Mouse (Mus musculus) megakaryocyte, adult 5-6 weeks (primary cell): ENCODE measurements around the gene Map3k12. TPM values are rescaled to one million over a fixed set of nuclear protein-coding genes. Genes with fewer than 3 reads are reported as not detected.

Source experiments
- ATAC-seq: 2 replicates; pipeline ENCODE4 v1.8.0; 2016; ENCODE audit warnings: mild to moderate bottlenecking, inconsistent platforms; ENCODE audit not compliant: poor library complexity, severe bottlenecking
- total RNA-seq, 2 experiments: library from RNA; stranded (forward) in 1 of 2; stranded (reverse) in 1 of 2; fragments of 153-499, 151-499 nt in 1 of 2; fragments of 221-1000, 200-1000 nt in 1 of 2; gene quantifications; 2 replicates each; pipeline versions ENCODE4 v1.2.3 to v1.2.4; 2015 to 2017

The Map3k12 gene
- total RNA-seq, 2 experiments from 2014 or later, result 0.09 to 0.33 TPM

DNA sequence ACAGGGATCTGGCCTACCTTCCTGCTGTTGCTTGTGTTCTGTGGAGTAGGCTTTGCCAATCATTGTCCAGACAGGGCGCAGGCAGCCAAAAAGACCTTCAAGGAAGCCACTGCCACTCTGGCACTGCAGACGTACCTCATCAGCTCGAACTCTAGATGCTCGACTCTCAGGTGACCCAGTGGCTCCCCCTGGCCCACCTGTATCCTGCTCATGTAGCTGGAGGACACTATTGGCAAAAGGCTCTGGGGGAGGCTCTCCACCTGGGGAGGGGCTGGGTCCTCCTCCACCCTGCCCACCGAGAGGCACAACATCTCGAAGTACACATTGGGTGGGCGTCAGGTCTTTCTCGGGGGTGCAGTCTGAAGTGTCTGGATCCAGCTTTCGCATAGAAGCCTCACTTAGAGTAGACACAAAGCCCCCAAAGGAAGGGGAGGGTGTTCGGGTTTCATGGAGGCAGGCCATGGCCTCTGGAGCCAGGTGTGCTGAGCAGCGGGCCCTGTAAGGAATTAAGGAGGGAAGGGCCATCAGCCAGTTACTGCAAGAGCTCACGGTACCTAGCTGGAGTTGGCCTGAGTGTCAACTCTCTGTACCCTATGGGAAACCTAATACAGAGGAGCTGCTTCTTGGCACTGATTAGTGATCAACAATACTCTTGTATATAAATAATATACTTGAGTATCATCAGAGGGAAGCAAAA, 11.6 kb downstream of the Map3k12 start:
- no peak for ATAC-seq

DNA sequence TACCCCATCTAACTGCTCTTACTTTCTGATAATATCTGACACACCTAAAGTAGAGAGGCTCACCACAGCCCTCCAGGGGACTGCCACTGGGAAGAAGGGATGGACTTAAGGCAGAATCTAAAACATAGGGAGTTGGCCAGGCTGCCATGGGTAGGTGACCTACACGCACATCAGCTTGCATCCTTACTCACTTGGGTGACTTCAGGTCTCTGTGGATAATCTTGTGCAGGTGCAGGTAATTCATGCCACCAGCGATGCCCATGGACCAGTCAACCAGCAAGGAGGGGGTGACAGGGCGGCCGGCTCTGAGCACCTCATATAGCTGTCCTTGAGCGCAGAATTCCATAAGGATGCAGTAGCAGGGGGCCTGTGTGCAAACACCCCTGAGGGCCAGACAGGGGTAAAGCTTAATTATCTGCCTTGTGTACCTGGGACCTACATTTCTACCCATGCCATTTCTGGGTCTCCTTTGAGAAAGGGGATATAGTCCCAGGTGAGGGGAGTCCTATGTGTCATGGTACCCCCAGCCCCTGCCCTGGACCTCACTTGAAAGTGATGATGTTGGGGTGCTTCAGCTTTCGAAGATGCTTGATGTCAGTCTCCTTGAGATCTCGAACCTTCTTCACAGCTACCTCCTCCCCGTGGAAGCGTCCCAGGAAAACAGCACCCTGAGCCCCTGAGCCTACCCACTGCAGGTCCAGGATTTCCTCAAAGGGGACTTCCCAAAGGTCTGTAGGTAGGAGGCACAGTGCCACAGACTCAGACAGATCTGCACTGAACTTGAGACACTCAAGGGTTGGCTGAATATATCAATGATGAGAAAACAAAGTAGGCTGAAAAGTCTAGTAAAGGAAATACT, 12.7 kb downstream of the Map3k12 start:
- no peak for ATAC-seq

DNA sequence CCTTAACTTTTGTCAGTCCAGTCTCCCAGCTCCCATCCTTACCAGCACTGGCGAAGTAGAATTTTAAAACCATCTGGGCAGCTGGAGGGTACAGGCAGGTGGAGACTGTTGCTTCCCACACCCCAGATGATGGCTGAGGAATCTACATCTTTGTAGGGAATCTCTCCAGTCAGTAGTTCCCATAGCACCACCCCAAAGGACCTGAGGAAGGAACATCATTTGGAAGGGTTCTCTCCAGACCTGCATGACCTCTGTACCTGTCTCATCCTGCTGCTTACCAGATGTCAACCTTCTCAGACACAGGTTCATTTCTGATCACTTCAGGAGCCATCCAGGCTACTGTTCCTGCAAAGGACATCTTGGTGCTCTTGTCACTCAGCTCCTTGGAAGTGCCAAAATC, 13.4 kb downstream of the Map3k12 start, which contains the start of gene Gm10337:
Gene Gm10337 (plus strand): TSS at position 276 of the 400 bp plus-strand sequence.
- ATAC-seq, result no peak

DNA sequence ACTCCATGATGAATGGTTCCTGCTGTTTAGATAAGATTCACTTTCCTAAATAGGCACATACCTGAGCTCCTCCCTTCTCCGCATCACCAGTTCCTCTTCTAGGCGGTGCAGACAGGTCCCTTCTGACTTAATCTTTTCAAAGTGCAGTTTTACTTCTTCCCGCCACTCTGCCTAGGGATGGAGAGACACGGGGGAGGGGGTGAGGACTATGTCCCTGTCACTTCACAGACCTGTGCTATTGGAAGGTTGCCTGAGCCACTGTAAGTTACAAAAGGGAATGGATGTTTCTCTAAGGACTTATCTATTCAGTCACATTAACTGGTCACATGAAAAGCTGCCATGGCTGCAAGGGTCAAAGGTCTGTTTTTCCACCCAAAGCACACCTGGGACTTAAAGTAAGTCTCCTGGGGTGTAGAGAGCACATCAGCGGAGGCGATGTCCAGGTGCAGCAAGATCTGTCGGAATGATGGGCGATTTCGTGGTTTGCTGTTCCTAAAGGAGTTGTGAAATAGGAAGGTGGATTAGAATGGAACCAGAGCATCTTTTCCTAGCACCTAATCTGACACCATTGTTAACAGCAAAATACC, 14.5 kb downstream of the Map3k12 start:
- no peak for ATAC-seq

DNA sequence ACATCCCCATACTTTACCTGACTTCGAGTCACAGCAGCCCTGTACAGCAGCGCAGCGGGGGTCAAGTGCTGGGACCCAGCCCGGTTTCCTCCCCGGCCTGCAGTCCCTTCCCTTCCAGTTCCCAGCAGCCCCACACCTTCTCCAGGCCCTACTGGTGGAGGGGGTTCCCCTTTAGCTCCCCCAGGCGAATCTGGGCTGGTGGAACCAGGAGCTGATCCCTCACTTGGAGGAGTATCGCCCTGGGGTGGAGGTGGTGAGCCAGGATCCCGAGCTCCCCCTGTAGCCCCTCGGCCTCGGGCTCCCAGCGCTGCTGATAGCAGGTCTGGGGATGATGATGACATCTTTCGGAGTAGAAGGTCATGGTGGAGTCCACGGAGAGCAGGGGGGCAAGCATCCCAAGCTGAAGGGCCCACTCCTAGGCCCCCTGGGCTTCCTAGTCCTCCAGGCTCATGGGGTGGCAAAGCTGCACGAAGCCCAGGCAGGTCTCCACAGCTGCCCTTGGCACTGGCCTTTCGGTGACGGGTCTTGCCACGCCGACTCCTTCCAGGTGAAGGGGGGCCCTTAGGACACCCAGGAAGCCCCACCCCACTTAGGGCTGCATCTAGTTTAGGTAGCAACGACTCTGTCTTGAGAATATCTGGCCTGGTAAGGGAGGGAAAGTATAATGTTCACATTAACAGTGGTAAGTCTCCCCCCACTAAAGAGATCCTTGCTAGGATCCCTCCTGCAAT, 15.6 kb downstream of the Map3k12 start:
- ATAC-seq, result no peak

DNA sequence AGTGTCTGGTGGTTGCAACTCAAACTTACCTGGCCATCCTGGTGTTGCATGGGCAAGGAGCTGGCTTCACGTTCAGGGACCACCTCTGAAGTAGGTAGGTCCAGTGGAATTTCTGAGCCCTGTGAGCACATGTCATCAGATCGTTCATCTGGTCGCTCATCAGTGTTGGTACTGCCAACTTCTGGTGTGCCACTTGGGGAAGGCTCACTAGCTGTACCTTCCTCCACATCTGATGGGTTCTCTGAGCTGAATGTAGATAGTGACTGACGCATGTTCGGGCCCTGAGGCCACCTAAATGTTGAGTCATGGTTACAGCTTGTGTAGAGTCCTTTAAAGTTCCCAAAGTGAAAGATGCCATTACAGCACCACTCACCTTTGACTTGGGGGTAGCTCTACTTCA, 16.4 kb downstream of the Map3k12 start:
- no peak for ATAC-seq

DNA sequence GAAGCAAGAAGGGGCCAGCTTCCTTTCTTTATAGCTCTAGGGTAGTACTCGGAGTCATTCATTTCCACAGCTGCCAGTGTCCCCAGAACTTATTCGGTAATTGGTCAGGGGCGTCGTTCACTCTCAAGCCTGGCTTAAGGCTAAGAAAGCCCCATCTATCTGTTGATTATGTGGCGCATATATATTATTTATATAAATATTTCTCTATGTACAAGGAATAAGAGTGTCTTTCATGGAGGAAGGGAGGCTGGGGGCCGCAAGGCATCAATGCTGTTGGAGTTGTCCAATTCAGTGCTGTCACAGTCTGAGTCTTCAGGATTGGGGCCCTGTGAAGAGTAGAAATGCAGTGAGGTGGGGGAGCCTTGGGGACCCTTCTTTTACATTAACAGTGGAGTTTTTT, 17.0 kb downstream of the Map3k12 start:
- no peak for ATAC-seq

DNA sequence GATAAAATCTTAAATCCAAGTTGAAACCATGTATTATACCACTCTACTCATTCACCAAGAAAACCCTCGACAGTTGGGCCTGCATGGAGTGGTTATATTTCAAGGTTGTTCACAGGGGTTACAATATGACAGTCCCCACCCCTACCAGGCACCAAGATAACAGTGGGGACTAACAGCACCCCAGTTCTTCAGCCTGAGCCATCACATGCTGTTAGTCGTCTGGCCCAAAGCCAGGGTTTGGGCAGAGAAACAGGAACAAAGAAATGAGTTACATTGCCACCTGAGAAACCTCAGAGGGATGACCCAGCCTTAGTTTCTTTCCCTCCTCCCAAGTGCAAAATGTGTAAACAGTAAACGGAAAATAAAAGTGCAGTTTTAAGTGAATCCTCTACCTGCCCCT, 17.5 kb downstream of the Map3k12 start:
- peak; percentile 47; the same call in 1 of the 2 replicates for ATAC-seq

DNA sequence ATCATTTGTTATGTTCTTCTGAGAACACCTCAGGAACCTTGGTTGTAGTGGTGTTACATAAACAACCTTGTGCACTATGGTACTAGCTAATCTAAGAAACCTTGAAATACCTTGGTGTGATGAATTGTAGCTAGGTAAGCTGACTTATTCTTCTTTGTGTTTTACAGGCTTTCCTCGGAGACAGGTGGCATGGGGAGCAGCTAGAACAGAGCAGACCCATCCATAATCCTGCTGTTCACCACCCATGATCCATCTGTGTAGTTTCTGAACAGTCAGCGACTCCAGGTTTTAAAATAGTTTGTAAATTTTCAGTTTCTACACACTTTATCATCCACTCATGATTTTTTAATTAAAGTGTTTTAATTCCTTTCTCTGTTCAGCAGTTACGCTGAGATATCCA, 18.5 kb downstream of the Map3k12 start:
- no peak for ATAC-seq

DNA sequence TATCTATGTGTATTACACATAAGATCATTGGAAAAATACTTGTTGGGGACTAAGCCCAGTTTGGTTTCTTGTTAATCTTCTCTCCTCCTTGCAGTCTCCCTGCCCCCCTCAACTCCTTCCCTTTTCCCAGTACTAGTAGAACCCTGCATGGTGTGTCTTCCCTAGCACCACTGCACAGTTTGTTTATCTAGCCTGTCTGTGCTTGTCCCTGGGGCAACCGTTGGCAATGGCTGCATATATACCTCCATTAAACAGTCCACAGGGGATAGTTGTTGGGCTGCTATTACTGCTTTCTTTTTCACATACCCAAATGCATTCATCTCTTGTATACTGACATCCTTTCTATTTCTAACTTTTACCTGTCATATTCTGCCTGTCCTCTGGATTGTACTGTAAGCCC, 29.2 kb downstream of the Map3k12 start:
- no peak for ATAC-seq

DNA sequence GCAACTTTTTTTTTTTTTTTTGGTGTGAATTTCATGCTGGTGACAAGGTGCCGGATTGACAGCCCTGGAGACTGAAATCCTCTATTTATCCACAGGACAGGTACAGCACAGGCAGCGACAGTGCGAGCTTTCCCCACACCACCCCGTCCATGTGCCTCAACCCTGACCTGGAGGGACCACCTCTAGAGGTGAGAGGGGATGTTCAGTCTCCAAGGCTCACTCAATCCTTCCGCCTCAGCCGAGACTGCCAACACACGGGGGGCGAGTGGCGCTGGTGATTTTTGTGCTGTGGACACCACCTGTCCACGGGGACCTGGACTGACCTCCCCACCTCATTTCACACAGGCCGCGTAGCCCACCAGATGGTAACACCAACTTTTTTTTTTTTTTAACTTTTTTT, 31.0 kb downstream of the Map3k12 start:
- no peak for ATAC-seq

DNA sequence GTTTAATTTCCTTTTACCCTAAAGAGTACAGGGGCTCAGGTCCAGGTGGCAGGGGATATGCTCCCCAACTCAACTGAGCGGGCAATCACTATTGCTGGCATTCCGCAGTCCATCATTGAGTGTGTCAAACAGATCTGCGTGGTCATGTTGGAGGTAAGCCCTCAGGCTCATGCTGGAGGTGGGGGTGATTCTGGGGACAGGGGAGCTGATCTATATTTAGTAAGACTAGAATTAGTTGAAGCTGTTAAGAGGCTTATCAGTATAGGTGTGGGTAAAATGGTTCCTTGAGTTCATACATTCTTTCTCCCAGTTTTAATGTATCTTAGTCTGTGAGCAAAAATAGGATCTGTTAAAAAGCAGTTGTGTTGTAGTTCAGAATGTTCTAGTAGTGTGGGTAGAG, 33.7 kb downstream of the Map3k12 start:
- ATAC-seq, result no peak

DNA sequence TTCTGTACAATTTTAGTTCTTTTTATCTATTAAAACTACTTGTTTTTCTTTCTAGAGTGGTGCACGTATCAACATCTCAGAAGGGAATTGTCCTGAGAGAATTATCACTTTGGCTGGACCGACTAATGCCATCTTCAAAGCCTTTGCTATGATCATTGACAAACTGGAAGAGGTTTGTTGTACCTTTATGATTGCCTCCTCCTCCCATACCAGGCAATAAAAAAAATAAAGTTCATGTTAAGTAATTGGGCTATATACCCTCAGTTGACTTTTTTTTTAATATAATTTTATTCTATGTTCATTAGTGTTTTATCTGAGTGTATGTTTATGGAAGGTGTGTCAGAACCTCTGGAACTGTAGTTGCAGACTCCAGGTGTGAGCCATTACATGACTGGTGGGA, 42.3 kb downstream of the Map3k12 start:
- ATAC-seq, result no peak

DNA sequence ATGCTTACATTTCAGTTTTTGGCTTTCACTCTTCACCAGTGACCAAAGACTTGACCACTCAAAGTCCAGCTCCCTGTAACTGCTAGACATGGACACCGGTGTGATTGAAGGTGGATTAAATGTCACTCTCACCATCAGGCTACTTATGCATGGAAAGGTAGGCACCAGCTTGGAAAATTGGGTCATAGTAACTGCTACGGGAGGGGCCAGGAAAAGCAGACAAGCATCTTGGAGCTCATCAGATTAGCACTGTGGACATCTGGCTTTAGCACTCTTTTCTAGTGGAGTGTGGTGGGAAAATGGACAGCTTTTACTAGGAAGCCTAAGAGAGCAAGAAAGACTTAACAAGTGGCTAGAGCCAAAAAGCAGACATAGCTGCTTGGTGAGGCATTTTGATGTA, 43.6 kb downstream of the Map3k12 start:
- no peak for ATAC-seq

DNA sequence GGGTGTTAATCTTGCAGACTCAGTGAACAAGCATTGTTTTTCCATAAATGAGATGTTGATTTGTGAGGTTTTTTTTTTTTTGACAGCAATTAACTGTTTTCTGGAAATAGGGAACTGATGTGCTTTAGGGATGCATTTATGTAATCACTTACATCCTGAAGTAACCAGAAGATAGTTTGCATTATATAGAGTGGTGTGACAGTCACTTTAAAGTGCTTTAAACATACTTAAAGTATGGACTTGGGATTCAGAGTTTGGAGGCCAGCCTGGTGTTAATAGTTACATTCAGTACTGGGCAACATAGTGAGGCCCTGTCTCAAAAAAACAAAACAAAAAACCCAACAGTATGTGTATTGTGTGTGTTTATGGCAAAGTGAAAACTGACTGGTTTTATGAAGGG, 45.1 kb downstream of the Map3k12 start:
- ATAC-seq, result no peak

DNA sequence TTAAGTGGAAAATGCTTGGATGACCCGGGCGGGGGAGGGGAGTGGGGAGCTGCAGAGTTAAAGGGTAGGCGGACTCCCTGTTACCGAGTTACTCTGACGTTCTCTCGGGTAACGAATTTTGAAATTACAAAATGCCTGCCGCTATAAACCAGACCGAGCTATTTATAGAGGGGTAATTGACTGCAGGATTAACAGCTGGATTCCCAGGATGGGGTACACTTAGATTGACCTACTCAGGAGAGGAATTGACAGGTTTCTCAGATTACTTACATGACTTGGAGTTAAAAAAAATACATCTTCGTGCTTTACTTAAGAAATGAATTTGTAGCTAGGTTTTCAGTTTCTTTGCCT, 45.6 kb downstream of the Map3k12 start:
- no peak for ATAC-seq

DNA sequence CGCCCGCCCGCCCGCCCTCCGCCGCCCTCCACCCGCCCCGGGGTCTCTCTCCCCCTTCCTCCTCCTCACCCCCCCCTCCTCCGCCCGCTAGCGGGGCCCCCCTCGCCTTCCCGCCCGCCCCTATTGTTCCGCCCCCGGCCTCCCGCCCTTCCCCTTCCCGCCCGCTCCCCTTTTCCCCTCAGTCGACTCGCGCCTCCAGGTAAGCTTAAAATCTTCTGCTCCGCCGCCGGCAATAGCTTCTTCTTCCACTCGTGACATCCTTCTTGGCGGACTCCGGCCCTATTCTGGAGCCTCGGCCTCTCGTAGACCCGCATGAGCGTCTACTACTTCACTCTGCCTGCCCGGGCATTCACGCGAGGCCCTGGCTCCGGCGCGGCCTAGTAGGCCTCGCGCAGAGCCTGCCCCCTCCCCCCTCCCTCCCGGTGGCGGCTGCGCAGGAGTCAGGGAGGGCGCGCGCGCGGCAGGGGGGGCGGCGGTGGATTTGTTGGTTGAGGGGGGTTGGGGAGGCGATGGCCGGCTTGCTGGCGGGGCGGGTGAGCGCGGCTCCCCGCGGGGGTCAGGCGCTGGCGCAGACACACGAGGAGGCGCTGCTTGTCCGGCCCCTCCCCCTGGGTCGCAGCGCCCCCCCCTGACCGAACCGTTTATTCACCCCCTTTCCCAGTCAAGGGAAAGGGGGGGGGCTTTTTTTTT, 46.1 kb downstream of the Map3k12 start:
- ATAC-seq, result peak; percentile 53

DNA sequence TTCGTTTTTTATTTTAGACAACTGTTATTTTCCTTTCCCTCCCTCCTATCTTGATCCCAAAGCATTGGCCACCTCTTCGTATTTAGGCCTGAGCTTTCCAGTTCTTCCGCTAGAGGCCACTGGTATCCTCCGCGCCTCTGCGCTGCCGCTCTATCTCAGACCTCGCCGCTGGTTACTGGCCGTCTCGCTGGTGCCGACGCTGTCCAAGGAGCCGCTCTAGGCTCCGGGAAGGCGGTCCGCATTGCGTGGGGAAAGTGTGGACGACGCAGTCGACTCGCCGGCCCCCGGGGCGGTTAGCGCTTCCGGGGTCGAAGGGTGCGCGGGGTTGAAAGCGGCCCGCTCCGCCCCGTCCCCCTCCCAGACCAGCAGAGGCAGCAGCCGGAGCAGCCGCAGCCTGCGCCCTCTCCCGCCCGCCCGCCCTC, 46.7 kb downstream of the Map3k12 start, which contains the start of gene Pcbp2:
Gene Pcbp2 (plus strand): TSS at position 357 of the 422 bp plus-strand sequence.
- peak; percentile 99 for ATAC-seq

DNA sequence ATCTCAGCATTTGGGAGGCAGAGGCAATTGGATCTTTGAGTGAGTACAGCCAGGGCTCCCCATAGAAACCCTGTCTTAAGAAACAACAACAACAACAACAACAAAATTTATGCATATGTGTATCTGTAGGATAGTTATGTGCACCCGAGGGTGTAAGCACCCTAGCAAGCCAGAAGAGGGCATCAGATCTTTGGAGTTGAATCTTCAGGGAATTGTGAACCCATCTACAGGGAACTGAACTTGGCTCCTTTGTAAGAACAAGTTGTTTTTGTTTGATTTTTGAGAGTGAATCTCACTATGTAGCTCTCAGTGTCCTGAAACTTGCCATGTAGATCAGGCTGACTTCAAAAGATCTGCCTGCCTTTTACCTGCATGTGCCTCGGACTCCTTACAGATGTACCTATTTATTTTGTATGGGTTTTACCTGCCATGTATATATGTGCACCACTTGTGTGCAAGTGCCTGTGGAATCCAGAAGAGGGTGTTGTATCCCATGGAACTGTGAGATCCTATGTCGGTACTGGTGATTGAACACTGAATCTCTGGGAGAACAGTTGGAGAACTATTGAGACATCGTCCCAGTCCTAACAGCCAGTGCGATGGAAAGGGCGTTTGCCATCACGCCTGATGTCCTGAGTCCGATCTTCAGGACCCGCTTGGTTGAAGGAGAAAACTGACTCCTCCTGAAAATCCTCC, 48.0 kb downstream of the Map3k12 start:
- no peak for ATAC-seq

DNA sequence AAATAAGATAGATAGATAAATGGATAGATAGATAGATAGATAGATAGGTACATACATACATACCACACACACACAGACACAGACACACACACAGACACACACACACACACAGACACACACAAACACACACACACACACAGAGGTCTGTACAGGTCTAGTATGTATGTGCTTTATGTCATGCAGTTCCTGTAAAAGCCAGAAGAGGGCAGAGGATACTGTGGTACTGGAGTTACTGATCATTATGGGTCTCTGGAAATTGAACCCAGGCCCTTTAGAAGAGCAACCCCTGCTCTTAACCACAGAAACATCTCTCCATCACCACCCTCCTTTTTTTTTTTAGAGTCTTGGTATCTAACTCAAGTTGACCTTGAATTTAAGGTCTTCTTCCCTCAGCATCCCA, 53.2 kb downstream of the Map3k12 start:
- ATAC-seq, result no peak
